Mouse (Mus musculus): Measurements from ENCODE around the gene Lcn6.

Lcn6 gene

DNA sequence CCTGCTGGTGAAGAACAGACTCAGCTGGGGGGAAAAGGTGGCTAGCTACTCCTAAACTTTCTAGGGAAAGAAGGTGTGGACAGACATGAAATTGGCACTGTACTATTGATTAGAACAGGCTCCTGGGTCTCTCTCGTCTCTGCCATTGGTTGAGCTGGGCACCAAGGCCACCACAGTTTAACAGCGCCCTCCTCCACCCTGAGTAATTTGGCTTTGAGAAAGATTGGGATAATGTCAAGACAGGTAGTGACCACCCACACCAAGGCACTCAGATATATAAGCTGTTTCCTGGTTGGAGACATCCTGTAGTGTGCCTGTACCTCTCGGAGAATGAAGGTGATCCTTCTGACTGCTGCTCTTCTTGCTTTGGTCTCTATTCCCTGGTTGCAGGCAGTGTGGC, at the start of gene Lcn6:
TSS of gene Lcn6 (plus strand) at position 301 of the 400 bp plus-strand sequence.
- no peak for ATAC-seq (ENCODE audit: insufficient number of reproducible peaks, low FRiP score, low TSS enrichment)

DNA sequence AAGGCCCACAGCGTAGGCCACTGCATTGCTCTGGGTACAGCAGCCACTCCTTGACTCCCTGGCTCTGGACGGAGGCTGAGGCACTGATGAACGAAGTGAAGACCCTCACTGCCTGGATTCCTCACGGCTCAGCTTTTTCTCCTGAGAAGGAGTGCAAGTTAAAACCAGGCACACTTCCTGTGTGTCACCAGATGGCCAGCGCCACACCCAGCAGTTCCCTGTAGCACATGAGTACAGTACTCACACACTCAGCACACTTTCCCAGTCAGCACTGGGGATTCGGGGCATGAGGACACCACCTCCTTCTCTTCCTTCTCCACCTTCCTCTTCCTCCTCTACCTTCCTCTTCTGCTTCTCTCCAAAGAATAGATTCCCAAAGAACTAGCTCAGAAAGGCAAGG, 48.8 kb upstream of the Lcn6 start, which contains the start of gene Fcna:
TSS of gene Fcna (minus strand) at position 220 of the 400 bp plus-strand sequence.
- ATAC-seq (ENCODE audit: insufficient number of reproducible peaks, low FRiP score, low TSS enrichment), result no peak

DNA sequence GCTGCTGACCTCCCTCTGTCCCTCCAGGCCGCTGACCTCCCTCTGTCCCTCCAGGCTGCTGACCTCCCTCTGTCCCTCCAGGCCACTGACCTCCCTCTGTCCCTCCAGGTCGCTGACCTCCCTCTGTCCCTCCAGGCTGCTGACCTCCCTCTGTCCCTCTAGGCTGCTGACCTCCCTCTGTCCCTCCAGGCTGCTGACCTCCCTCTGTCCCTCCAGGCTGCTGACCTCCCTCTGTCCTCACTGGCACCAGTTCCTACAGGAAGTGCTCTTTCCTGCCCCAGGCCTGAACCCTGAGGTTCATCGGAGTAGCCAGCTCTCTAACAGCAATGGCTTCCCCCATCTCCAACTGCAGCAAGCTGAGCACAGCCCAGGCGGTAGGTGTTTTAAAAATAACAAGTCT, 47.8 kb upstream of the Lcn6 start:
- no peak for ATAC-seq (ENCODE audit: insufficient number of reproducible peaks, low FRiP score, low TSS enrichment)

DNA sequence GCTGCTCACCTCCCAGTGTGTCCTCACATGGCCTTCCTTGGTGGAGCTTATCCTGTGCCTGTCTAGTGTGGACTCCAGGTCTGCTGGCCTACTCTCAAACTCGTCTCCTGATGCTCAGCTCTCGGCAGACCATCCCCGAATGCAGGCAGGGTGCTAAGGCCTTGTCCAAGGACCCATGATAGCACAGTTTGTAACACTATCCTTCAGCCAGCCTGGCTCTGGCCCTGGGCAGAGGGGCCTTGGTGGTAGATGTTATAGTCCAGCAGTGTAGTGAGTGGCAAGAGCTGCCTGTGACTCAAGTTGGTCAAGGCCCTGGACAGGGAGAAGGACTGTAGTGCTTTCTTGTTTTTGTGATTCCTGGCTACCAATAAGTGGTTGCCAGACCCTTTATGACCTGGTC, 43.0 kb upstream of the Lcn6 start:
- no peak for ATAC-seq (ENCODE audit: insufficient number of reproducible peaks, low FRiP score, low TSS enrichment)

DNA sequence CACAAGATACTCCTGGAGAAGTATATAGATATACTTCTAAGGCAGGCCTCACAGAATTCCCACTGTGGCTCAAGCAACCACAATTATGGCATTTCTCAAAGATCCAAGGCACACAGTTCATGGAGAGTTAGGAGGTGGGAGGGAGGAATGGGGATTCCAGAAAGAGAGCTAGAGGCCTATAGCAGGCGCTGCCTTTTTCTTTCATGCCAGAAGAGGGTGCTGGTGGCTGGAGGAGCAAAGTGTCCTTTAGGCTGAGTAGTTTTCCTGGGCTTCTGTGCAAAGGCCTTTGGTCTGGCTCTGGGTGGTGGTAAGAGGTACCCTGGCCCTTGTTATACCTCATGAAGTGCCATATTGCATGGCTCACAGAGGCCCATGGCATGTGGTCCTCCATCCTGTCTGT, 42.5 kb upstream of the Lcn6 start:
- ATAC-seq (ENCODE audit: insufficient number of reproducible peaks, low FRiP score, low TSS enrichment), result no peak

DNA sequence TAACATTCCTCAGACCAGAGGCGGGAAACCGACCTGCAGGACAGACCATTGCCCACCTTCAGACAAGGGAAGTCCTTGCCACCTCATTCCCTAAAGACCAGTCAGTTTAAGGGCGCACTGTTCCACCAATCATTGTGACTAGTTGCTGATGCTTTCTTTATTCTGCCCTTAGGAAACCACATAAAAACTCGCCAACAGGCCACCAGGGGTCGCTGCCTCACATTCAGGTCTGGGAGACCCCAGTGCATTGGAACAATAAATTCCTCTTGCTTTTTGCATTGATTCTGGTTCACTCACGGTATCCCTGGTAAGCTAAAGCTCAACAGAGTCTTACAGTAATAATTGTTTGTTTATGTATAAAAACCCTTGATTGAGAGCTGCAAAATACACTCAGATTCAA, 36.7 kb upstream of the Lcn6 start:
- no peak for ATAC-seq (ENCODE audit: insufficient number of reproducible peaks, low FRiP score, low TSS enrichment)

DNA sequence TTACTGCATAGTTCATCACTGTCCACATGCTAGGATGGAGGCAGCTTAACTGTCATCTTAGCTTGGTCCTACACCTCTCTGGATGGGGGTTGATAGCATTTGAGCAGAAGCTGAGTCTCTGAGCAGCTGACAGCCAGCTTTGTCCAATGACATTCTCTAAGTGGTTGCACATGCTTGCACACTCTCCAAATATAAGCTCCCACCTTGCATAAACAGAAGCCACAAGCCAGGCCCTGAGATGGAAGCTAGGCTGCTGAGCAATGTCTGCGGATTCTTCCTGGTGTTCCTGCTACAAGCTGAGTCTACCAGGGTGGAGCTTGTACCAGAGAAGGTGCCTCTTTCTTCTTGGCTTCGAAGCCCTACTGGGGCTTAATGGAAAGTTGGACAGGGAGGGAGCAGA, 23.7 kb upstream of the Lcn6 start, which contains the start of gene Lcn8:
TSS of gene Lcn8 (plus strand) at position 219 of the 400 bp plus-strand sequence.
- ATAC-seq (ENCODE audit: insufficient number of reproducible peaks, low FRiP score, low TSS enrichment), result no peak

DNA sequence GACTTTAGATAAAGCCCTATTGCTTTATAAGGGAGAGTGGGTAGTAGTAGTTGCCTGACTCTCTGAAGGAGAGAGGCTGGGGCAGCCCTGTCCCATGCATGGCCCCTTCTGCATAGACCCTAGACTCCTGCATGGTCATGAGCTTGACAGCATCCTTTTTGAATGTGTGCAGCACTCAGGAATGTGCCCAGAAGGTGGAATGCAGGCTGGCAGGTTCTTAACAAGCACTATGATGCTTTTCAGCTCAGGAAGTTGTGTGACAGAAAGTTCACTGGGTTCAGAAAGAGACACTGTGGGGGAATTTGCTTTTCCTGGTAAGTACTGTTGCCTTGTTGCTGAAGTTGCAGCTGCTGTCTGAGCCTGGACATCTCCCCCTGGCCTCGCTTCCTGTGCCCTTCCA, 22.1 kb upstream of the Lcn6 start:
- ATAC-seq (ENCODE audit: insufficient number of reproducible peaks, low FRiP score, low TSS enrichment), result no peak

DNA sequence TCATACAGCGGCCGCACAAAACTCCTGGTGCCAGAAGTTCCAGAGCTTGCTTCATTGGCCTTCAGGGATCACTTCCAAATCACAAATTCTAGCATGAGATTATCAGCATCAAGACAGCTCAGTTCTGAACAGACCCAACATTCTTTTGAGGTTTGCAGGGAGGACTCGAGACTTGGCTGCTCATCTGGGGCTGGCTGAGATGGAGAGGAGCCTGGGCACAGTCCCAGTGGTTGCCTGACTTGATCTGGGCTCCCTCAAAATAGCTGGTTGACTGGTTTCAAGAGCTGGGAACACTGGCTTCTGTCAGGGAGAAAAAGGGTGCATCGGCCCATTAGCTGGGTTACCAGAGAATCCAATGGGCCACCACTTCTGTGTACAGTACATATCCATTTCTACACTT, 19.9 kb upstream of the Lcn6 start:
- no peak for ATAC-seq (ENCODE audit: insufficient number of reproducible peaks, low FRiP score, low TSS enrichment)

DNA sequence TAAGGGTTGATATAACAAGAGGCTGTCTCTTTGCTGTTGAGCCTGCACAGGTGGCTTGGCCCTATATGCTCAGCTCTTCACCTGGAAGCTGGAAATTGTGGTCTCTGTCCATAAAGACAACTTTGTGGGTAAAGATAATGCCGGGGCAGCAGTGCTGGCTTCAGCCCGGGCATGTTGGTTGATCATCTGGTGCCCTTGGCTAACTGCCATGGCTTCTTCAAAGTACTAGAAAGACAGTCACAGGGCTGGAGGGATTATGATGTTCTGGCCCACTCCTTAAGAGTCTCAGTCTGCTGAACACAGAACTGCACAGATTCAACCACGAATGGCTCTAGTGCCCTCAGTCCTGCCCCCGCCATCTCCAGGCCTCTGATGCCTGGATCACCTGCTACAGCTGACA, 19.3 kb upstream of the Lcn6 start:
- ATAC-seq (ENCODE audit: insufficient number of reproducible peaks, low FRiP score, low TSS enrichment), result no peak

DNA sequence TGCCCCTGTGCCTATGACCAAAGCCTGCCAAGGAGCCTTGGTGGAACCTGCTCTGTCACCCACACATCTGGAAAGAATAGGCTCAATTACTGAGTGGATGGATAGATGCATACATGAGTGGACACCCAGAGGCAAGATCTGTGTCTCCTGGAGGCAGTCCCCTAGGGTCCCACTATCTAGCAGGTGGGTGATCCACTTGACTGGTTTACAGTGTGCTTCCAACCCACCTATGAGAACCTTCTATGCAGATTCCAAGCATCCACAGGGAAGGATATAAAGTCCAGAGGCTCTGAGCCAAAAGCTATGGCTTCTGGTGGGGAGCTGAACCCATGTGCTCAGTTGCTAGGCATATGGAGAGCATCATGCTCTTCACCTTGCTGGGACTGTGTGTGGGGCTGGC, 18.9 kb upstream of the Lcn6 start, which contains the start of gene Lcn5:
TSS of gene Lcn5 (plus strand) at position 301 of the 400 bp plus-strand sequence.
- ATAC-seq (ENCODE audit: insufficient number of reproducible peaks, low FRiP score, low TSS enrichment), result no peak

DNA sequence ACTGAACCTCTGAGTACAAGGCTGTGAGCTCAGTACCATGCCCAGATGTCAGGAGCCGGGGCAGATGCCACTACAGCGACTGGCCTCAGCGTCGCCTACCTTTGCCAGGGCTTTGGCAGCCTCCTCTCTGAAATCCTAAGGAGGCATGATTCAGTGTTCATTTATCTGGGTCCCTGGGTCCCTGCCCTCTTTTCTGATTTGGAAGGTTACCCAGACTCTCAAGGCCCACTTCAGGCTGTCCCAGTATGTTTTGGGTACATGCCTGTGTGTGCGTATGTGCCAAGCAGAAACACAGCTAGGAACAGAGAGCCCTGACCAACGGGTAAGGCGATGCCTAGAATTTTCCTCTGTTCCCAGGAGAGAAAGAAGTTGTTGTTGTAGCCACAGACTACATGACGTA, 16.3 kb upstream of the Lcn6 start:
- no peak for ATAC-seq (ENCODE audit: insufficient number of reproducible peaks, low FRiP score, low TSS enrichment)

DNA sequence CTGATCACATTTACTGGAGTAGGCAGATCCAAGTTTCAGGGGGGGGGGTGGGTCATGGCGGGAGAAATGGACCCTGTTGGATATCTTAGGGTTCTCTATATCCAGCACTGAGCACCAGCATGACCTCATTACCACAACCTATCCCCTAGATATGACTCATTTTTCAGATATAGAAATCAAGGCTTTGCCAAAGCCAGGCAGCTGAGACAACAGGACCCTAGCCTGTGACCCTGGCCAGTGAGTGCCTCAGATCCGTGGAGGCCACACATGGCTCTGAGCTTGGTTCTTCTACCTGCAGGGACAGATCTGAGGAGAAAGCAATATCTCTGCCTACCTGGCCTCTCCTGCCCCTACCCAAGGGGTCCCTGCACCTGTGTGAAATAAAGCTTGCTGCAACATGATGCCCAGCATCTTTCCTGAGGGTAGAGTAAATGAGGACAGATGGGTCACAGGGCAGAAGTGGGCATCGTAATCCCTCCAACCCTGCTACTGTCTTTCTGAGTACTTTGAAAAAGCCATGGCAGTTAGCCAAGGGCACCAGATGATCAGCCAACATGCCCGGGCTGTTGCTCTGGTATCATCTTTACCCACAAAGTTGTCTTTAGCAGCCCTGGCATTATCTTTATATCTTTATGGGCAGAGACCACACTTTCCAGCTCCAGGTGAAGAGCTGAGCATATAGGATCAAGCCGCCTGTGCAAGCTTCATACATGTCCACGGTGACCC, 15.2 kb upstream of the Lcn6 start:
- ATAC-seq (ENCODE audit: insufficient number of reproducible peaks, low FRiP score, low TSS enrichment), result no peak

DNA sequence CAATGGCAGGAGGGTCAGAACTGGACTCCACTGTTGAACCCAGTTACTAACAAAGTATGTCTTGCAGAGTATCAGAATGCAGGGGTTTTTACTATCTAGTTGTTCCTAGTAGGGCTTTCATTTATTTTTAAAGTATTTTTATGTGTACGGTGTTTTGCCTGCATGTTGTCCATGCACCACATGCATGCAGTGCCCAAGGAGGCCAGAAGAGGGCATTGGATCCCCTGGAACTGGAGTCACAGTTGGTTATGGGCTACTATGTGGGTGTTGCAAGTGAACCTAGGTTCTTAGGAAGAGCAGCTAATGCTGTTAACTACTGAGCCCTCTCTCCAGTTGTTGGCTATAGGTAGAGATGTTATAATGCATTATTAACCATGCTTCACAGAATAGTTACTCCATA, 13.1 kb upstream of the Lcn6 start:
- ATAC-seq (ENCODE audit: insufficient number of reproducible peaks, low FRiP score, low TSS enrichment), result no peak

DNA sequence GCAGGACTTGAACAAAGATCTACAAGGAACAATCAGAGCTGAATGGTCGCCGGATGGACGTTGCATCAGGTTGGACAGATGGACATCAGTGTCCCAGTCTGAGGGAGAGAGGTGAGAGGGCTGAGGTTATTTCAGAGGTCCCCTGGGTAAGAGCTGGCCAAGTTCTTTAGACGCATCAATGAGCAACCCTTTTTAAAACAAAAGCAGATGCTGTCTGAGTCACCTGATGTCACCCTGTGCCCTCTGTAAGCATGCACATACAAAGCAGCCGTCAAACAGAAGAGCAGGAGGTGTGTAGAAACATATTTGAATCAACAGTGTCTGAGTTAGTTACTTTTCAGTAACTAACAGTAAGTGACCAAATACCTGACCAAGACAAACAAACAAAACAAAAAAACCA, 12.5 kb upstream of the Lcn6 start:
- no peak for ATAC-seq (ENCODE audit: insufficient number of reproducible peaks, low FRiP score, low TSS enrichment)

DNA sequence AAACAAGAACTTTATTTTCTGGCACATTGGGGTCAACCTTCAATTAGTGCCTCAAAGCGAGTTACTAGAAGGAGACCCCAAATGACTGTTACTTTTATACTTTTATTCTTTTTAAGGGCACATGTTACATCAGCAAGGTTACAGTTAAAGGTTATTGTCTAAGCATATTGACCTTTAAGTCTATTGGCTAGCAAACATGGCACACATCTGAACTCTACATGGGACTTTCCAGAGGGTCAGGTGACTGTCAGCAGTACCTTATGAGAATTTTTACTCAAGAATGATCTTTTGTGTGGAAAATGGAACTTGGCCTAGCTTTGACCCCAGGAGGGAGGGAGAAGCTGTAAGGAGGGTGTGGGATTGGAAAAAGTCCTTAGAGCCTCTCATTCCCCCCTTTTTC, 10.1 kb upstream of the Lcn6 start:
- ATAC-seq (ENCODE audit: insufficient number of reproducible peaks, low FRiP score, low TSS enrichment), result no peak

DNA sequence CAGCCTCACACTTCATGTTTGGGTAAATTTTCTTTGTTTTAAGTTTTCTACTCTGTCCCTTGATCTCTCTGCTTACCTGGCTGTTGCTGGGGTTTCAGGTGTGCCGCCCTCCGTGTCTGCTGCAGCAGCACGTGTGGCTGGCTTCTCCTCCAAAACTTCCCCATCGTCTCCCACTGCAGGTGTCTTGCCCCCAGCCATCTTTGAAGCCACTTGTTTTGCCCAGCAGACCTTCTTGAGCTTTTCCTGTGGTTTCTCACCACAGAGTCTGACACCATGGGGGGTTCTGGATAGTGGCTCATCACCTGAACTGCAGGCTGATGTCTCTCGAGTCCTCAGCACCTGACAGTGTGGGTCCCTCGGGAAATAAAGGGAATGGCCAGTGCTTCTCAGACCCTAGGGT, 3.0 kb downstream of the Lcn6 start:
- no peak for ATAC-seq (ENCODE audit: insufficient number of reproducible peaks, low FRiP score, low TSS enrichment)

DNA sequence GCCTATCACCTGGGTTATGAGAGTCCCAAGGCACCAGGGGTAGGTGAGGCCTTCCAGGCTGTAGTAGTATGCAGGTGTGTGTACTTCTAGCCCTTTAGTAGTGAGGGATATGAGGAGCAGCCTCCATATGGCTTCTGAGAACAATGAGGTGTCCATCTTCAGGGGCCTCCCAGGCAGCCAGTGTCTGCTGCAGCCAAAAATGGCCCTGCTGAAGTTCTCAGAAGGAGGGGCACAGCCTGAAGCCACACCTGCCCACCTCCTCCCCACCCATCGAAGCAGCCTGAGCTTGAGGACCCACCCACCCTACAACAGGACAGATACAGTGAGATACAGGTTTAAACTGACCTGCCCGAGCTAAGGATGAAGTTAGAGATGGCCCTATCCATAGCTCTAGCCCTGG, 5.8 kb downstream of the Lcn6 start, which contains the start of gene Lcn10:
TSS of gene Lcn10 (plus strand) at position 301 of the 400 bp plus-strand sequence.
- ATAC-seq (ENCODE audit: insufficient number of reproducible peaks, low FRiP score, low TSS enrichment), result no peak

DNA sequence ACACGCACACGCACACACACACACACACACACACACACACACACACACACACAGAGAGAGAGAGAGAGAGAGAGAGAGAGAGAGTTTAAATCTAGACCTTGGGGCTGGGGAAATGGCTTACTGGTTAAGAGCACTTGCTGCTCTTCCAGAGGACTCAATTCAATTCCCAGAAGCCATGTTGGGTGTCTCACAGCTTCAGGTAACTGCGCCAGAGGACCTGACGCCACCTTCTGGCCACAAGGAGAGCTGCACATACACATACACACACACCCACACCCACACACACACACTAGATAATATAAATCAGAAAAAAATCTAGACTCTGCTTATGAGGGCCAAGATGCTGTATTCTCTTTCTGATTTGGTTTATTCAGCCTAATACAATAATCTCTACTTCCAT, 10.4 kb downstream of the Lcn6 start:
- ATAC-seq (ENCODE audit: insufficient number of reproducible peaks, low FRiP score, low TSS enrichment), result no peak

DNA sequence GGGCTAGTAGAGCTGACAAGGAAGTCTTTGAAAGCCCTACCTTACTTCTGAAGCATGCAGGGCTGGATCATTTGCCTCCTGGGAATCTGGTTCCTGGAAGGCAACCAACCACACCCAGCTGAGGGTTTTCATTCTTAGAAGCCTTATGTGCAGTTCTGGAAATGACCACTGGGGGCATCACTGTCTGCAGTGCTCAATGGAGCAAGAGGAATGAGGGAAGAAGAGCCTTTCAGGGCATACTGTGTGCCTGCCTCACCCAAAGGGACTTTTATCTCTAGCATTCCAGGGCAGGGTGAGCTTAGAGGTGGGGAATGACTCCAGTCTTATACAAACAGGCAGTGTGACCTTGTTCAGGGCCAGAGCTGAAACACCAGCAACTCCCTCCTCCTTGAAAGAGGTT, 18.0 kb downstream of the Lcn6 start:
- no peak for ATAC-seq (ENCODE audit: insufficient number of reproducible peaks, low FRiP score, low TSS enrichment)

DNA sequence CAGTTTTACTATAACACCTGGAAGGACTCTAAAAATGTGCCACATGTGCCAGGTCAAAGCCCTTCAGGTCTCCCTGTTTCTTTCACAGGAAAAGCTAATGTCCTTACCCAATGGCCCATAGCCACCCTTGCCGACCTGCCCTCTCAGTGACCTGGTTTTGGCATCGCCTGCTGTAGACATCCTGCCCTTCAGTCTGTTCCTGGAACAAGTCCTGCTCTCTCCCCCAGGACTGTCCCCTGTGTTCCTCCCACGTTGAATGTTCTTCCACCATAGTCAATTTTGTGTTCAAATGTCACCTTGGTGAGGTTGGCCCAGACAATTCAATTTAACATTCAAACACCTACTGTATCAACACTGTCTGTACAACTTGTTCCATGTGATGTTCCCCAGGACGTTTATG, 20.4 kb downstream of the Lcn6 start:
- ATAC-seq (ENCODE audit: insufficient number of reproducible peaks, low FRiP score, low TSS enrichment), result no peak

DNA sequence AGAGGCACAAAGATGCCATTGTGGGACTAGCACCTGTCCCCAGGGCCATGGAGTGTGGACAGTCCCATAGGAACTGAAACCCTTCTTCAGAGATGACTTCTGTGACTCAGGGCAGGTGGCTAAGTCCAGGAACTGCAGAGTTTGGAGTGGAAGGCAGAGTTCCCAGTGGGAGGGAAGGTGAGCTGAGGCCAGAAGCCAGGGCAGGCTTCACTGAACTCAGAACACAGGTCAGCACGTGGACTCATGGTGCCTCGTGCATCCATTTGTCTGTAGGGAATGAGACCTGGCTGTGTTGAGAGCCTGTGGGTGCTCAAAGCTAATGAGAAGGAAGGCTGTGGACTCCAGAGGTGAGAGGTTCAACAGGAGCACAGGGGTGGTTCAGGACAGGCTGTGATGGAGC, 22.1 kb downstream of the Lcn6 start:
- no peak for ATAC-seq (ENCODE audit: insufficient number of reproducible peaks, low FRiP score, low TSS enrichment)
